Mouse (Mus musculus) liver, embryonic 14.5 days (tissue): ENCODE data around the gene Serinc1. TPM values are rescaled to one million over a fixed set of nuclear protein-coding genes. Genes with fewer than 3 reads are reported as not detected.
"Not testable (repeated sequence)": the region's sequence is repeated elsewhere in the genome, so short reads cannot be mapped to it uniquely, and the experiment has no call there.

Source experiments
- ATAC-seq: fragments of 200-750 bp; cut with Nextera tagmentation; 2 replicates; pipeline ENCODE4 v1.8.0; 2017; ENCODE audit warnings: moderate number of reproducible peaks, mild to moderate bottlenecking, moderate library complexity; ENCODE audit not compliant: insufficient read depth
- DNase-seq, 3 experiments: peaks; one replicate each; pipeline ENCODE4 v3.0.0-alpha.2; 2012 to 2013; ENCODE audit warnings: low read depth in 3 of 3, low spot score in 3 of 3
- H3K27ac ChIP-seq: fragments of 300-500 bp; sonication (generic); 2 replicates; pipeline ENCODE4 v1.5.1; 2014; ENCODE audit warnings: moderate library complexity, mild to moderate bottlenecking, control low read depth, inconsistent platforms
- H3K27me3 ChIP-seq: fragments of 300-500 bp; sonication (generic); 2 replicates; pipeline ENCODE4 v1.6.1; 2014; ENCODE audit warnings: mild to moderate bottlenecking, low read length, moderate library complexity; ENCODE audit not compliant: control insufficient read depth, insufficient read depth
- H3K36me3 ChIP-seq: fragments of 300-500 bp; sonication (generic); replicated peaks from 2 replicates; pipeline ENCODE4 v1.6.1; 2014; ENCODE audit warnings: low read depth; ENCODE audit not compliant: control insufficient read depth, insufficient read depth
- H3K4me1 ChIP-seq, 2 experiments: fragments of 200-500 bp in 1 of 2; fragments of 300-500 bp in 1 of 2; sonication (generic) in 1 of 2; replicated peaks; 2 replicates each; pipeline ENCODE4 v1.6.1; 2012 to 2014; ENCODE audit warnings: antibody characterized with exemption in 1 of 2, inconsistent platforms in 1 of 2, low read length in 1 of 2; ENCODE audit not compliant: control insufficient read depth in 2 of 2, insufficient read depth in 2 of 2
- H3K4me2 ChIP-seq: fragments of 300-500 bp; sonication (generic); 2 replicates; pipeline ENCODE4 v1.6.1; 2014; ENCODE audit warnings: low read depth, mild to moderate bottlenecking, control low read depth, moderate library complexity
- H3K4me3 ChIP-seq, 2 experiments: fragments of 200-500 bp in 1 of 2; fragments of 300-500 bp in 1 of 2; sonication (generic) in 1 of 2; 2 replicates each; pipeline ENCODE4 v1.5.1; 2012 to 2014; ENCODE audit warnings: low read depth in 2 of 2, low read length in 2 of 2, mild to moderate bottlenecking in 2 of 2, control low read depth in 1 of 2, inconsistent platforms in 1 of 2, moderate library complexity in 1 of 2; ENCODE audit not compliant: insufficient read depth in 1 of 2
- H3K9ac ChIP-seq: fragments of 300-500 bp; sonication (generic); replicated peaks from 2 replicates; pipeline ENCODE4 v1.6.1; 2014; ENCODE audit warnings: mild to moderate bottlenecking, control low read depth, moderate library complexity
- H3K9me3 ChIP-seq: fragments of 300-500 bp; sonication (generic); 2 replicates; pipeline ENCODE4 v1.6.1; 2016; ENCODE audit warnings: low read length, mixed read lengths; ENCODE audit not compliant: control insufficient read depth
- CTCF ChIP-seq: IDR thresholded peaks from 2 replicates; pipeline ENCODE4 v1.5.1; 2016; ENCODE audit warnings: antibody characterized with exemption, low read depth, control low read depth
- EP300 ChIP-seq: IDR thresholded peaks from 2 replicates; pipeline ENCODE4 v1.6.1; 2016; ENCODE audit warnings: antibody characterized with exemption, low read depth
- WGBS: fragments of 180-500 bp; shearing (Covaris S2); extraction: QIAGEN DNeasy Blood & Tissue Kit; methylation state at CpG from one replicate; pipeline ENCODE4 v1.1.7; 2014; ENCODE audit not compliant: insufficient replicate concordance; 5-methylcytosine and 5-hydroxymethylcytosine counted together
- polyA plus RNA-seq, 2 experiments: library from polyadenylated mRNA; depleted of rRNA in 1 of 2; stranded (reverse) in 1 of 2; unstranded in 1 of 2; fragments of >200 nt; fragmentation: Nextera tagmentation in 1 of 2; extraction: Ambion mirVana in 1 of 2; gene quantifications; 2 replicates each; pipeline versions ENCODE4 v1.2.1 to v1.2.3; 2012 to 2014

Serinc1 gene
- polyA plus RNA-seq, 2 experiments = 36.6 to 67.7 TPM

GRCm38 (mm10) chr10:57569023-57569931, 36.9 kb upstream of the Serinc1 start:
- H3K27ac ChIP-seq = no peak overlapping the region
- TF ChIP-seq EP300 (no peak), CTCF (no peak)
- H3K9ac ChIP-seq = no peak overlapping the region
- ATAC-seq (no peak), DNase-seq (no peak)
- no peaks in the 10 kb centered on the region; a peak in 1 of 4 replicates for H3K4me1 ChIP-seq
- H3K9me3 ChIP-seq = no peaks in the 10 kb centered on the region
- H3K27me3 ChIP-seq = no peaks in the 10 kb centered on the region
- H3K4me3 ChIP-seq = no peak overlapping the region
- H3K4me2 ChIP-seq = no peak overlapping the region
- H3K36me3 ChIP-seq = no peaks in the 10 kb centered on the region
- 64% methylated on average over 13 of the region's 13 CpGs for WGBS

GRCm38 (mm10) chr10:57566221-57566620, 33.9 kb upstream of the Serinc1 start:
- no peak for ATAC-seq
- Histone ChIP-seq H3K36me3 (no peaks in the 10 kb centered on the region), H3K27ac (no peak overlapping the region), H3K9ac (no peak overlapping the region), H3K4me3 (no peak overlapping the region), H3K9me3 (no peaks in the 10 kb centered on the region), H3K4me1 (no peaks in the 10 kb centered on the region; a peak in 1 of 4 replicates), H3K27me3 (no peaks in the 10 kb centered on the region), H3K4me2 (no peak overlapping the region)
- TF ChIP-seq CTCF (no peak), EP300 (no peak)
- no peak for DNase-seq
- WGBS = 5% methylated on average over 1 of the region's 1 CpGs

- no peak overlapping the region for H3K4me3 ChIP-seq
- TF ChIP-seq EP300 (no peak), CTCF (no peak)
- no peak overlapping the region for H3K9ac ChIP-seq
- H3K27ac ChIP-seq = no peak overlapping the region
- H3K4me1 ChIP-seq = no peaks in the 10 kb centered on the region
- no peak for DNase-seq
- H3K36me3 ChIP-seq = no peaks in the 10 kb centered on the region
- no peak overlapping the region for H3K4me2 ChIP-seq
- no peaks in the 10 kb centered on the region for H3K27me3 ChIP-seq
- H3K9me3 ChIP-seq = no peaks in the 10 kb centered on the region
- no peak for ATAC-seq
- 73% methylated on average over 5 of the region's 5 CpGs for WGBS
These were observed 25.3 kb upstream of the Serinc1 start for GRCm38 (mm10) chr10:57557597-57557996.

- no peaks in the 10 kb centered on the region for H3K9me3 ChIP-seq
- H3K27me3 ChIP-seq = no peaks in the 10 kb centered on the region
- no peaks in the 10 kb centered on the region for H3K4me1 ChIP-seq
- no peak for DNase-seq
- no peak overlapping the region for H3K9ac ChIP-seq
- no peak overlapping the region for H3K4me3 ChIP-seq
- no peak for ATAC-seq
- no peaks in the 10 kb centered on the region for H3K36me3 ChIP-seq
- WGBS = 72% methylated on average over 1 of the region's 1 CpGs
- TF ChIP-seq CTCF = no peak
- TF ChIP-seq EP300 = no peak
- no peak overlapping the region for H3K27ac ChIP-seq
- H3K4me2 ChIP-seq = no peak overlapping the region
These were observed 21.4 kb upstream of the Serinc1 start for GRCm38 (mm10) chr10:57553719-57554118.

GRCm38 (mm10) chr10:57549631-57550030, 17.3 kb upstream of the Serinc1 start:
- H3K4me1 ChIP-seq = no peaks in the 10 kb centered on the region
- TF ChIP-seq CTCF (no peak), EP300 (no peak)
- 54% methylated on average over 4 of the region's 4 CpGs for WGBS
- no peaks in the 10 kb centered on the region for H3K9me3 ChIP-seq
- H3K4me3 ChIP-seq = no peak overlapping the region
- H3K27ac ChIP-seq = no peak overlapping the region
- no peak overlapping the region for H3K9ac ChIP-seq
- DNase-seq (no peak), ATAC-seq (no peak)
- H3K4me2 ChIP-seq = no peak overlapping the region
- H3K27me3 ChIP-seq = no peaks in the 10 kb centered on the region
- H3K36me3 ChIP-seq = no peaks in the 10 kb centered on the region

- H3K27ac ChIP-seq, ATAC-seq, DNase-seq, H3K36me3 ChIP-seq, H3K4me2 ChIP-seq, H3K9ac ChIP-seq, H3K9me3 ChIP-seq, H3K27me3 ChIP-seq, H3K4me1 ChIP-seq, H3K4me3 ChIP-seq: not testable (repeated sequence)
- WGBS = 77% methylated on average over 9 of the region's 9 CpGs
These were observed 11.6 kb upstream of the Serinc1 start for GRCm38 (mm10) chr10:57543890-57544289.
